Mouse (Mus musculus): ENCODE measurements around the gene Ulk4.

The Ulk4 gene

GRCm38 (mm10) chr9:120963104-120963503 lies 313.9 kb downstream of the Ulk4 start:
- no peak for DNase-seq

- peak; percentile 29 for DNase-seq
Observed at GRCm38 (mm10) chr9:120961969-120962700, 314.9 kb downstream of the Ulk4 start.

GRCm38 (mm10) chr9:120961466-120961865 lies 315.5 kb downstream of the Ulk4 start:
- DNase-seq, result no peak

GRCm38 (mm10) chr9:120960611-120961010 lies 316.4 kb downstream of the Ulk4 start:
- no peak for DNase-seq

GRCm38 (mm10) chr9:120959225-120959624 lies 317.8 kb downstream of the Ulk4 start:
- DNase-seq, result no peak

GRCm38 (mm10) chr9:120958560-120958959 lies 318.4 kb downstream of the Ulk4 start:
- DNase-seq, result no peak

- no peak for DNase-seq
Observed at GRCm38 (mm10) chr9:120958051-120958450, 318.9 kb downstream of the Ulk4 start.

GRCm38 (mm10) chr9:120951947-120952346 lies 325.1 kb downstream of the Ulk4 start:
- no peak for DNase-seq

GRCm38 (mm10) chr9:120950761-120951160 lies 326.2 kb downstream of the Ulk4 start:
- DNase-seq, result no peak

- DNase-seq, result no peak
Observed at GRCm38 (mm10) chr9:120948832-120949231, 328.2 kb downstream of the Ulk4 start.

- no peak for DNase-seq
Observed at GRCm38 (mm10) chr9:120946131-120946530, 330.9 kb downstream of the Ulk4 start.

- DNase-seq, result no peak
Observed at GRCm38 (mm10) chr9:120944211-120944610, 332.8 kb downstream of the Ulk4 start.

GRCm38 (mm10) chr9:120943757-120944156 lies 333.2 kb downstream of the Ulk4 start:
- DNase-seq, result no peak

- DNase-seq, result no peak
Observed at GRCm38 (mm10) chr9:120940858-120941257, 336.1 kb downstream of the Ulk4 start.

GRCm38 (mm10) chr9:120936351-120936750 lies 340.6 kb downstream of the Ulk4 start:
- DNase-seq, result peak; percentile 79

GRCm38 (mm10) chr9:120935634-120935922 lies 341.4 kb downstream of the Ulk4 start:
- no peak for DNase-seq

GRCm38 (mm10) chr9:120934821-120935633 lies 342.0 kb downstream of the Ulk4 start:
- peak; percentile 22 for DNase-seq

GRCm38 (mm10) chr9:120933886-120934758 lies 342.9 kb downstream of the Ulk4 start:
- DNase-seq, result peak; percentile 68

GRCm38 (mm10) chr9:120933587-120933885 lies 343.5 kb downstream of the Ulk4 start:
- no peak for DNase-seq

- peak; percentile 98 for DNase-seq
Observed at GRCm38 (mm10) chr9:120932797-120933586, 344.0 kb downstream of the Ulk4 start.

GRCm38 (mm10) chr9:120932371-120932770 lies 344.6 kb downstream of the Ulk4 start:
- peak; percentile 86 for DNase-seq

- DNase-seq, result no peak
Observed at GRCm38 (mm10) chr9:120930811-120931210, 346.2 kb downstream of the Ulk4 start.

GRCm38 (mm10) chr9:120930021-120930420 lies 347.0 kb downstream of the Ulk4 start:
- no peak for DNase-seq

Measured in retina, postnatal 1 day (tissue).